Mouse (Mus musculus): ENCODE results near the gene Clns1a. TPM values are rescaled to one million over a fixed set of nuclear protein-coding genes. Genes with fewer than 3 reads are reported as not detected.

The Clns1a gene
- polyA plus RNA-seq, 1 experiment from 2014 or later, result 152 TPM

DNA sequence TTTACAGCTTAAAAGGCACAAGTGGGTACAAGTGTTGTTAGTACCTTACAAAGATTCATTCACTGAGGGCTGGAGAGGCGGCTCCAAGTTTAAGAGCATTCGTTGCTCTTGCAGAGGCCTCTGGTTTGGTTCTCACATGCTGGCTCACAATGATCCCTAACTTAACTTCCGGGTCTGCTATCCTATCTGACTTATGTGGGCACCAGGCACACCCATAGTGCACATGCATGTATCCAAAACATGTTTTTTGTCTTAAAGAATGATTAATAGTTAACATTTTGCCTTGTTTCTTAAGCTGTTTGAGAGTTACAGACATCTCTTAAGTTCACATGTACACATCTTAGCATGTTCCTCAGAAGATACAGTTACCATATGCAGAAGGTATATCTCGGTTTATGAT is 3.7 kb downstream of the Clns1a start:
- no peak overlapping the region for H3K9ac ChIP-seq (ENCODE audit: low read depth, low read length)
- no peak overlapping the region for H3K4me3 ChIP-seq (ENCODE audit: low read length)
- 96% methylated on average over 4 of the region's 4 CpGs for WGBS
- no peak for ATAC-seq
- H3K27ac ChIP-seq (ENCODE audit: low read length), result no peak overlapping the region
- H3K4me2 ChIP-seq (ENCODE audit: low read depth, low read length), result no peak overlapping the region
- H3K27me3 ChIP-seq (replicated peaks; ENCODE audit: control insufficient read depth, insufficient read depth, low read length), result no peaks in the 10 kb centered on the region
- no peaks in the 10 kb centered on the region for H3K36me3 ChIP-seq (ENCODE audit: control insufficient read depth, insufficient read depth, low read length)
- H3K4me1 ChIP-seq (ENCODE audit: control insufficient read depth, insufficient read depth, low read length), result peaks cover 10% of the 10 kb centered on the region
- H3K9me3 ChIP-seq (ENCODE audit: control insufficient read depth, low read length), result no peaks in the 10 kb centered on the region

DNA sequence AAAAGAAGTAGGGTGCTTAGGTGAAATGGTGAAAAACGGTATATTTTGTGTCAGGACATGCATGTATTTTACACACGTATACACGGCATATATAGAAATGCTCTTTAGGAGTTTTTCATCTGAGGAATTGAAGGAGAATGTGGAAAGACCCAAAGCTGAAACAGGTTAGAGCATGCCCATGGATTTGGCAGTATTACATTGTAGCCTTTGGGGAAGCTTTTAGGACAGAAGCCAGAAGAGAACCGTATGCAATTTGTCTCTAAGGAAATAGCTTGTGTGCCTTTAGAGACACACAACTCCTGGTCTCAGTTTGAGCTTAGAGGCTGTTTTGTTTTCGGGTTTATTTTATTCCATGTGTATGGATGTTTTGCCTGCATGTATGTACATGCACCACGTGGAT is 4.7 kb downstream of the Clns1a start:
- 82% methylated on average over 6 of the region's 6 CpGs for WGBS
- Histone ChIP-seq H3K4me1 (ENCODE audit: control insufficient read depth, insufficient read depth, low read length) (peaks cover 6% of the 10 kb centered on the region), H3K27me3 (replicated peaks; ENCODE audit: control insufficient read depth, insufficient read depth, low read length) (no peaks in the 10 kb centered on the region), H3K9me3 (ENCODE audit: control insufficient read depth, low read length) (no peaks in the 10 kb centered on the region), H3K36me3 (ENCODE audit: control insufficient read depth, insufficient read depth, low read length) (no peaks in the 10 kb centered on the region), H3K9ac (ENCODE audit: low read depth, low read length) (no peak overlapping the region), H3K27ac (ENCODE audit: low read length) (no peak overlapping the region), H3K4me2 (ENCODE audit: low read depth, low read length) (no peak overlapping the region), H3K4me3 (ENCODE audit: low read length) (no peak overlapping the region)
- ATAC-seq, result no peak

DNA sequence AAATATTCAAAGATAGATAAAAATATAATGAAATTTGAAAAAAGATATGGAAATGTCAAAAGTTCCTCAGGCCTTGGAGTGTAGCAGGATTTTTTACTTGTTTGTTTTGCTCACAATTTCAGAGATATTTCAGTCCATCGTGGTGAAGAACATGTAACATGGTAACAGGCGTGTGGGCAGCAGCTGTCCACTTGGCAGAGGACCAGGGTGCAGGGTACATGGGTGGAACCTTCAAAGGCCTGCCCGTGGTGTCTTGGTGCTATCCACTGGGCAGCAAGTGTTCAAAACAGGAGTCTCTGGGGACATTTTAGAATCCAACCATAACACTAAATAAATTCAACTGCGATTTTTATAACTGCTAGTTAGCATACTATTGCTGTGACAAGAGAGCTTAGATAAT is 10.7 kb downstream of the Clns1a start:
- H3K27ac ChIP-seq (ENCODE audit: low read length), result no peak overlapping the region
- H3K4me3 ChIP-seq (ENCODE audit: low read length), result no peak overlapping the region
- H3K4me1 ChIP-seq (ENCODE audit: control insufficient read depth, insufficient read depth, low read length), result no peaks in the 10 kb centered on the region
- 80% methylated on average over 4 of the region's 4 CpGs for WGBS
- no peaks in the 10 kb centered on the region for H3K27me3 ChIP-seq (replicated peaks; ENCODE audit: control insufficient read depth, insufficient read depth, low read length)
- H3K4me2 ChIP-seq (ENCODE audit: low read depth, low read length), result no peak overlapping the region
- H3K9ac ChIP-seq (ENCODE audit: low read depth, low read length), result no peak overlapping the region
- H3K36me3 ChIP-seq (ENCODE audit: control insufficient read depth, insufficient read depth, low read length), result no peaks in the 10 kb centered on the region
- ATAC-seq, result no peak
- no peaks in the 10 kb centered on the region for H3K9me3 ChIP-seq (ENCODE audit: control insufficient read depth, low read length)

GRCm38 (mm10) chr7:97707809-97708208 is 11.4 kb downstream of the Clns1a start:
- ATAC-seq, result no peak
- Histone ChIP-seq H3K27me3 (replicated peaks; ENCODE audit: control insufficient read depth, insufficient read depth, low read length) (no peaks in the 10 kb centered on the region), H3K9ac (ENCODE audit: low read depth, low read length) (no peak overlapping the region), H3K4me1 (ENCODE audit: control insufficient read depth, insufficient read depth, low read length) (no peaks in the 10 kb centered on the region), H3K9me3 (ENCODE audit: control insufficient read depth, low read length) (no peaks in the 10 kb centered on the region), H3K36me3 (ENCODE audit: control insufficient read depth, insufficient read depth, low read length) (peaks cover 4% of the 10 kb centered on the region), H3K27ac (ENCODE audit: low read length) (no peak overlapping the region), H3K4me2 (ENCODE audit: low read depth, low read length) (no peak overlapping the region), H3K4me3 (ENCODE audit: low read length) (no peak overlapping the region)
- 80% methylated on average over 5 of the region's 5 CpGs for WGBS

DNA sequence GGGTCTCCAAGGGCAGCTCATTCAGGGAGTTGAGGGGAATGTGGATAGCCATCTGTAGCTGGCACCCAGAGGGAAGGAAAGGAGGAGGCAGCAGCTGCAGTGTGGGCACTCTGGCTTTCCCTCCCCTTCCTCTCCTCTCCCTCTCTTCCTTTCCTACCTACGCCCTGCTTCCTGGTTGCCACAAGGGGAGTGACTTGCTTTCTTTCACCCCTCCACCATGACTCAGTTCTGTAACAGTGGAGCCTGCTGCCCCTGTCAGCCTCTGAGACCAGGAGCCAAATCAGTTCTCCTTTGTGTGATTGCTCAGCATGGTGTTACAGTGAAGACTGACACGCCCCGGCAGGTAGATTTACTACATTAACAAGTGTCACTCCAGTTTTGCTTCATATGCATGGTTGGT is 12.8 kb downstream of the Clns1a start:
- no peak overlapping the region for H3K9ac ChIP-seq (ENCODE audit: low read depth, low read length)
- no peaks in the 10 kb centered on the region for H3K27me3 ChIP-seq (replicated peaks; ENCODE audit: control insufficient read depth, insufficient read depth, low read length)
- H3K9me3 ChIP-seq (ENCODE audit: control insufficient read depth, low read length), result no peaks in the 10 kb centered on the region
- no peak overlapping the region for H3K4me3 ChIP-seq (ENCODE audit: low read length)
- 79% methylated on average over 3 of the region's 3 CpGs for WGBS
- H3K4me2 ChIP-seq (ENCODE audit: low read depth, low read length), result no peak overlapping the region
- no peaks in the 10 kb centered on the region for H3K4me1 ChIP-seq (ENCODE audit: control insufficient read depth, insufficient read depth, low read length)
- no peak overlapping the region for H3K27ac ChIP-seq (ENCODE audit: low read length)
- ATAC-seq, result no peak
- H3K36me3 ChIP-seq (ENCODE audit: control insufficient read depth, insufficient read depth, low read length), result peaks cover 7% of the 10 kb centered on the region

DNA sequence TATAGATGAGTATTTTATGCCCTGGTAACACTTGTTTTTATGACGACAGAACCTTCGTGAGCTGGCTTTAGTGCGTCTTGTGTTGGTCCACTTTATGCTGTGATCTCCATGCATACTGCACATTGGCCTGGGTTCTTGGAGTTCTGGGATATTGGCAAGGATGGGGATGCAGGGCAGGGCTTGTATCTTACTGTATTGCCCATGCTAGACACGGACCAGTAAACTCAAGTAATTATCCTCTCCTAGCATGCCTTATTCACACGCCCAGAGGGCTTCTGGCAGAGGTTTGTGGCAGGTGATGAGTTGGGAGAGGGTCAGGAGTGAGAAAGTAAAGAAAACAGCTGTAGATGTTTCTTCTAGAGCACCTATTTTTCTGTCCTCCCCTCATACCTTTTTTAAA is 18.2 kb downstream of the Clns1a start:
- Histone ChIP-seq H3K4me1 (ENCODE audit: control insufficient read depth, insufficient read depth, low read length) (no peaks in the 10 kb centered on the region), H3K4me2 (ENCODE audit: low read depth, low read length) (no peak overlapping the region), H3K9ac (ENCODE audit: low read depth, low read length) (no peak overlapping the region), H3K4me3 (ENCODE audit: low read length) (no peak overlapping the region), H3K9me3 (ENCODE audit: control insufficient read depth, low read length) (no peaks in the 10 kb centered on the region), H3K36me3 (ENCODE audit: control insufficient read depth, insufficient read depth, low read length) (peaks cover 17% of the 10 kb centered on the region), H3K27ac (ENCODE audit: low read length) (no peak overlapping the region), H3K27me3 (replicated peaks; ENCODE audit: control insufficient read depth, insufficient read depth, low read length) (no peaks in the 10 kb centered on the region)
- 95% methylated on average over 5 of the region's 5 CpGs for WGBS
- no peak for ATAC-seq

DNA sequence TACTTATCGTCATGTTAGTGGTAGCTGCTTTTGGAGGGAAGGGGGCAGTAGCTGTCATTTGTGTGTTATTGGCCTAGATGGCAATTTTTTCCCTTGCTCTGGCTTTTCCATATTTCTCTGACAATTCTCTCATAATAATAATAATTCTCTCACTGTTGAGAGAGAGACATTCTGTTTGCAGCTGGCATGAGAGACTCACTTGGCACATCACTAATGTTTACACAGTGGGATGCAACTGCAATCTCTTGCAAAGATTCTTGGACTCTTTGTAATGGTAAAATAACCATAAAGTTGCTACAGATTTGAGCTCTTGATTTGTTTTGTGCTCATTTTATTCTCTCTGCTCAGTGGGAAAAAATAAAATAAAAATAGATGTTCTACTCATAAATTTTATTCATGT is 20.9 kb downstream of the Clns1a start:
- ATAC-seq, result no peak
- 89% methylated on average over 1 of the region's 1 CpGs for whole genome bisulfite sequencing
- H3K36me3 ChIP-seq (ENCODE audit: control insufficient read depth, insufficient read depth, low read length), result peaks cover 17% of the 10 kb centered on the region
- H3K27me3 ChIP-seq (replicated peaks; ENCODE audit: control insufficient read depth, insufficient read depth, low read length), result no peaks in the 10 kb centered on the region
- no peaks in the 10 kb centered on the region for H3K4me1 ChIP-seq (ENCODE audit: control insufficient read depth, insufficient read depth, low read length)
- no peak overlapping the region for H3K4me2 ChIP-seq (ENCODE audit: low read depth, low read length)
- H3K9me3 ChIP-seq (ENCODE audit: control insufficient read depth, low read length), result no peaks in the 10 kb centered on the region
- no peak overlapping the region for H3K27ac ChIP-seq (ENCODE audit: low read length)
- no peak overlapping the region for H3K4me3 ChIP-seq (ENCODE audit: low read length)
- no peak overlapping the region for H3K9ac ChIP-seq (ENCODE audit: low read depth, low read length)

- ATAC-seq, result no peak
- H3K27ac ChIP-seq (ENCODE audit: low read length), result no peak overlapping the region
- 87% methylated on average over 5 of the region's 5 CpGs for WGBS
- no peaks in the 10 kb centered on the region for H3K4me1 ChIP-seq (ENCODE audit: control insufficient read depth, insufficient read depth, low read length)
- no peaks in the 10 kb centered on the region for H3K9me3 ChIP-seq (ENCODE audit: control insufficient read depth, low read length)
- no peaks in the 10 kb centered on the region for H3K27me3 ChIP-seq (replicated peaks; ENCODE audit: control insufficient read depth, insufficient read depth, low read length)
- H3K4me3 ChIP-seq (ENCODE audit: low read length), result no peak overlapping the region
- H3K4me2 ChIP-seq (ENCODE audit: low read depth, low read length), result no peak overlapping the region
- no peak overlapping the region for H3K9ac ChIP-seq (ENCODE audit: low read depth, low read length)
- H3K36me3 ChIP-seq (ENCODE audit: control insufficient read depth, insufficient read depth, low read length), result peaks cover 9% of the 10 kb centered on the region
These were observed 22.6 kb downstream of the Clns1a start for GRCm38 (mm10) chr7:97719078-97719477.

- no peak overlapping the region for H3K4me3 ChIP-seq (ENCODE audit: low read length)
- no peak for ATAC-seq
- no peak overlapping the region for H3K4me2 ChIP-seq (ENCODE audit: low read depth, low read length)
- WGBS, result 82% methylated on average over 5 of the region's 5 CpGs
- no peaks in the 10 kb centered on the region for H3K4me1 ChIP-seq (ENCODE audit: control insufficient read depth, insufficient read depth, low read length)
- no peak overlapping the region for H3K9ac ChIP-seq (ENCODE audit: low read depth, low read length)
- no peak overlapping the region for H3K27ac ChIP-seq (ENCODE audit: low read length)
- no peaks in the 10 kb centered on the region for H3K27me3 ChIP-seq (replicated peaks; ENCODE audit: control insufficient read depth, insufficient read depth, low read length)
- peaks cover 4% of the 10 kb centered on the region; the same call in 1 of the 2 replicates for H3K36me3 ChIP-seq (ENCODE audit: control insufficient read depth, insufficient read depth, low read length)
- H3K9me3 ChIP-seq (ENCODE audit: control insufficient read depth, low read length), result no peaks in the 10 kb centered on the region
These were observed 23.7 kb downstream of the Clns1a start for GRCm38 (mm10) chr7:97720109-97720508.

DNA sequence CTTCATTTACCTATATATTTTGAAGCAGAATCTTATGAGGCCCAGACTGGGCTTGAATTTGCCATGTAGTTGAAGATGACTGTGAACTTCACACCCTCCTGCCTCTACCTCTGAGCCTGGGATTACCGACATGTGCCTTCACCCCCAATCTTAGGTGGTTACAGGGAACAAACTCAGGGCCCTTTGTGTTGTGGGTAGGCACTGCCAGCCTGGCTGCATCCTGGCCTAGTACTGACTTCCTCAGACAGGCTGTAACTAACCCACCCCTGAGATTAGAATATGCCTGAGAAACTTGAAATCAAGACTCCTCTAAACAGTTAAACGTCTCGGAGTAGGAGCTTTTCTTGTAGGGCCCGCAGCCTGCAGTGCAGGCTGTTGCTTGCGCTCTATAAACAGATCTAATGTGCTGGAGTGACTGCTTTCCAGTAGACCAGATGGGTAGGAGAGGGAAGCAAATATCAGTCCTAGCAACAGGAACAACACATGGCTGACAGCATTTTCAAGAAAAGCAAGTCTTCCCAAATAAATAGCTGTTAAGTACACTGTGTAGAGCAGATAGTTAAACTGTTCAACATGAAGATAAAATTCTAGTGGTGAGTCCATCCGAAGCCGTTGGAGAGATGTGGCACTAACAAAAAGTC is 26.0 kb downstream of the Clns1a start:
- no peaks in the 10 kb centered on the region for H3K4me1 ChIP-seq (ENCODE audit: control insufficient read depth, insufficient read depth, low read length)
- H3K4me2 ChIP-seq (ENCODE audit: low read depth, low read length), result no peak overlapping the region
- H3K9me3 ChIP-seq (ENCODE audit: control insufficient read depth, low read length), result no peaks in the 10 kb centered on the region
- H3K9ac ChIP-seq (ENCODE audit: low read depth, low read length), result no peak overlapping the region
- H3K27me3 ChIP-seq (replicated peaks; ENCODE audit: control insufficient read depth, insufficient read depth, low read length), result no peaks in the 10 kb centered on the region
- H3K36me3 ChIP-seq (ENCODE audit: control insufficient read depth, insufficient read depth, low read length), result peaks cover 4% of the 10 kb centered on the region; the same call in 1 of the 2 replicates
- H3K4me3 ChIP-seq (ENCODE audit: low read length), result no peak overlapping the region
- no peak for ATAC-seq
- H3K27ac ChIP-seq (ENCODE audit: low read length), result no peak overlapping the region
- WGBS, result 87% methylated on average over 7 of the region's 7 CpGs

Measured in intestine, embryonic 16.5 days (tissue).